Mouse (Mus musculus) myocyte (in vitro differentiated cells): ENCODE data around the gene Fkbp4. TPM values are rescaled to one million over a fixed set of nuclear protein-coding genes. Genes with fewer than 3 reads are reported as not detected.

Experiments
- H3K27me3 ChIP-seq: one replicate; pipeline ENCODE4 v1.6.1; 2011; ENCODE audit not compliant: control insufficient read depth, insufficient read depth, insufficient read length
- H3K36me3 ChIP-seq: one replicate; pipeline ENCODE4 v1.6.1; 2011; ENCODE audit not compliant: control insufficient read depth, insufficient read depth
- H3K4me2 ChIP-seq: one replicate; pipeline ENCODE4 v1.6.1; 2011; ENCODE audit warnings: low read depth, control low read depth
- H3K4me3 ChIP-seq: one replicate; pipeline ENCODE4 v1.5.1; 2011; ENCODE audit warnings: mild to moderate bottlenecking, control low read depth, moderate library complexity
- H3K79me2 ChIP-seq: one replicate; pipeline ENCODE4 v1.6.1; 2011; ENCODE audit not compliant: control insufficient read depth, insufficient read depth
- H3ac ChIP-seq: one replicate; pipeline ENCODE4 v1.6.1; 2011; ENCODE audit not compliant: control insufficient read depth, insufficient read length
- CEBPB ChIP-seq: IDR thresholded peaks from 2 replicates; pipeline ENCODE4 v1.6.1; 2011; ENCODE audit warnings: mild to moderate bottlenecking, moderate library complexity; ENCODE audit not compliant: poor library complexity, insufficient read depth, severe bottlenecking
- E2F4 ChIP-seq: IDR thresholded peaks from one replicate; pipeline ENCODE4 v1.6.1; 2011; ENCODE audit warnings: mild to moderate bottlenecking, control low read depth, moderate library complexity; ENCODE audit not compliant: insufficient read depth
- MAX ChIP-seq: IDR thresholded peaks from one replicate; pipeline ENCODE4 v1.6.1; 2011; ENCODE audit warnings: low read depth, mild to moderate bottlenecking, control low read depth
- MYOD1 ChIP-seq, 3 experiments: IDR thresholded peaks; one replicate each; pipeline ENCODE4 v1.6.1; 2011; ENCODE audit warnings: control low read depth in 2 of 3, low read depth in 2 of 3, mild to moderate bottlenecking in 2 of 3, moderate library complexity in 1 of 3; ENCODE audit not compliant: insufficient read length in 2 of 3, control insufficient read depth in 1 of 3
- MYOG ChIP-seq, 3 experiments: IDR thresholded peaks; one replicate each; pipeline ENCODE4 v1.6.1; 2011; ENCODE audit warnings: control low read depth in 2 of 3, low read depth in 2 of 3, mild to moderate bottlenecking in 2 of 3; ENCODE audit not compliant: insufficient read length in 2 of 3, control insufficient read depth in 1 of 3, insufficient read depth in 1 of 3
- POLR2A ChIP-seq: IDR thresholded peaks from one replicate; pipeline ENCODE4 v1.6.1; 2011; ENCODE audit warnings: low read depth, mild to moderate bottlenecking, control low read depth, moderate library complexity; ENCODE audit not compliant: insufficient read length
- POLR2AphosphoS2 ChIP-seq: IDR thresholded peaks from one replicate; pipeline ENCODE4 v1.6.1; 2011; ENCODE audit warnings: low read depth, control low read depth; ENCODE audit not compliant: insufficient read length
- REST ChIP-seq: IDR thresholded peaks from one replicate; pipeline ENCODE4 v1.6.1; 2011; ENCODE audit warnings: mild to moderate bottlenecking, control low read depth, moderate library complexity; ENCODE audit not compliant: insufficient read depth, insufficient read length
- SRF ChIP-seq: IDR thresholded peaks from one replicate; pipeline ENCODE4 v1.6.1; 2011; ENCODE audit warnings: low read depth; ENCODE audit not compliant: control insufficient read depth, insufficient read length
- TCF12 ChIP-seq: IDR thresholded peaks from one replicate; pipeline ENCODE4 v1.6.1; 2011; ENCODE audit warnings: mild to moderate bottlenecking, control low read depth; ENCODE audit not compliant: poor library complexity, insufficient read depth, severe bottlenecking
- TCF3 ChIP-seq: IDR thresholded peaks from one replicate; pipeline ENCODE4 v1.6.1; 2011; ENCODE audit warnings: low read depth, control low read depth; ENCODE audit not compliant: insufficient read length
- USF1 ChIP-seq: IDR thresholded peaks from one replicate; pipeline ENCODE4 v1.6.1; 2011; ENCODE audit warnings: low read depth, mild to moderate bottlenecking, control low read depth, moderate library complexity
- polyA plus RNA-seq: library from polyadenylated mRNA; unstranded; fragments of >200 nt; fragmentation: generic; extraction: Trizol; gene quantifications from one replicate; pipeline ENCODE4 v1.2.1, GENCODE M21; 2012; ENCODE audit warnings: missing spikeins

The Fkbp4 gene
- polyA plus RNA-seq, 1 experiment: 224 TPM

DNA sequence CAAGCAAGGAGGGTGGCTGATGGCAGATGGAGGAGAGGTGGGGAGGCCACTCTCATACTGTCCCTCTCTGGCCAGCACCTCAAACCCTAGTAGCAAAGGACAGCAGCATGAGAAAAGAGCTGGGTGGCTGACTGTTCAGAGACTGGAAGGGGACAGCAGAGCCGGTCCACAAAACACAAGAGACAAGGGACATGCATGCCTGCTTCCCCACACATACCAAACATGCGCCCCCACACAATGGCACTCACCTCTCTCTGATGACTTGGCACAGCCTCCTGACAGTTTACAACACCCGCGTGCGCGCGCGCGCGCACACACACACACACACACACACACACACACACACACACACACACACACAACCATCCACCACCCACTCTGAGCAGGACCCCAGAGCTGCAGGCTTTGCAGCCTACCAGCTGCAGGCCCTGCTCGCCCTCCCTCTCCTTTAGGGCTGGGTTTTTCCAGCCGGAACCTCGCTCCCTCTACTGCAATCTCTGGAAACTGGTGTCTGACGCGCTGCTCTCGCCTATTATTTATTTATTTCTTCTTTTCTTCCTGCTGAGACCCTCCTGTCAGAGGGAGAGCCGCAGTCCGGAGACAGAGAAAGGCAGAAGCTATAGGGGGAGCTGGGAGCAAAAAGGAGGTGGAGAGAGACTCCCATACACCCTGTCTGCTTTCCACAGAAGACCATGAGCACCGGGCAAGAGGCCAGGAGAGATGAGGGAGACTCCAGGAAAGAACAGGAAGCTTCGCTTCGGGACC lies 38.9 kb downstream of the Fkbp4 start:
- no peaks in the 10 kb centered on the region for H3K36me3 ChIP-seq
- H3K27me3 ChIP-seq: no peaks in the 10 kb centered on the region
- H3K4me2 ChIP-seq: no peak overlapping the region
- H3K4me3 ChIP-seq: no peak overlapping the region
- TF ChIP-seq SRF (no peak), USF1 (no peak), TCF12 (no peak), MAX (no peak), POLR2A (no peak), MYOD1 (IDR thresholded peaks at IDR 0.05; ENCODE audit: control insufficient read depth in 1 of 3, insufficient read length in 2 of 3, low read depth in 2 of 3) (no peak), E2F4 (no peak), REST (no peak), MYOG (IDR thresholded peaks at IDR 0.05; ENCODE audit: control insufficient read depth in 1 of 3, insufficient read depth in 1 of 3, insufficient read length in 2 of 3, low read depth in 2 of 3) (no peak), TCF3 (no peak), POLR2AphosphoS2 (no peak), CEBPB (no peak)
- no peak overlapping the region for H3ac ChIP-seq
- no peaks in the 10 kb centered on the region for H3K79me2 ChIP-seq

GRCm38 (mm10) chr6:128398996-128399395 lies 39.5 kb downstream of the Fkbp4 start, which contains the start of gene Nrip2:
Gene Nrip2, plus strand, starts transcription at chr6:128399296.
- no peak within 1 kb of the TSS for H3ac ChIP-seq
- no peaks in the 10 kb centered on the region for H3K36me3 ChIP-seq
- H3K79me2 ChIP-seq: no peaks in the 10 kb centered on the region
- no peaks in the 10 kb centered on the region for H3K27me3 ChIP-seq
- TF ChIP-seq TCF3 (no peak), E2F4 (no peak), USF1 (no peak)
- H3K4me3 ChIP-seq: no peak within 1 kb of the TSS
- no peak within 1 kb of the TSS for H3K4me2 ChIP-seq

DNA sequence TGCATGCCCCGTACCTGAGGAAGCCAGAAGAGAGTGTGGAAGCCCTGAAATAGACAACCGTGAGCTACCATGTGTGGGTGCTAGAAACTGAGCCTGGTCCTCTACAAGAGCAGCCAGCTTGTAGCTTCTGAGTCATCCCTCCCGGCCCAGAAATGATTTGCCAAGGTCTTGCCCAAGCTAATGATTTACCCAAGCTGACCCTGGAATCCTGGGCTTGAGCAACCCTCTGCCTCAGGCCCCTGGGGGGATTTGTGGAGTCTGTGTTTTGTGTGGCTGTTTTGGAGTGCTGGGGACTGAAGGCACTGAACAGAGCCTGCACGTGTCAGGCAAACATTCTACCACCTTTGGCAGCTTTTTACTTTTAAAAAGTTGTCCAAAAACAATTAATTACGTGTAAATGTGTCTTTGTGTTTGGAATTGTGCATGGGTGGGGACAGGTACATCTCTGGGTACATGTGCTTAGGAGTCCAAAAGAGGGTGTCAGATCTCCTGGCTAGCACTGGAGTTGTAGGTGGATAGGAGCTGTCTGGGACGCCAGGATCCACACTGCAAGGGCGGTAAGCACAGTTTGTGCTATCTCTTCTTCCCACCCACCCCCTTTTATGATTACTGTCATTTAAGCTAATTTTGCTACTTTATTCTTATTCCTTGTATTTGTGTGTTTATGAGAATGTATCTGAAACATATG lies 40.8 kb downstream of the Fkbp4 start:
- Histone ChIP-seq H3K4me3 (no peak overlapping the region), H3K79me2 (no peaks in the 10 kb centered on the region), H3K36me3 (no peaks in the 10 kb centered on the region), H3K27me3 (no peaks in the 10 kb centered on the region), H3ac (no peak overlapping the region), H3K4me2 (no peak overlapping the region)
- TF ChIP-seq TCF12 (no peak), USF1 (no peak), POLR2AphosphoS2 (no peak), REST (no peak), E2F4 (no peak), MYOG (IDR thresholded peaks at IDR 0.05; ENCODE audit: control insufficient read depth in 1 of 3, insufficient read depth in 1 of 3, insufficient read length in 2 of 3, low read depth in 2 of 3) (no peak), CEBPB (no peak), MAX (no peak), MYOD1 (IDR thresholded peaks at IDR 0.05; ENCODE audit: control insufficient read depth in 1 of 3, insufficient read length in 2 of 3, low read depth in 2 of 3) (no peak), SRF (no peak)

DNA sequence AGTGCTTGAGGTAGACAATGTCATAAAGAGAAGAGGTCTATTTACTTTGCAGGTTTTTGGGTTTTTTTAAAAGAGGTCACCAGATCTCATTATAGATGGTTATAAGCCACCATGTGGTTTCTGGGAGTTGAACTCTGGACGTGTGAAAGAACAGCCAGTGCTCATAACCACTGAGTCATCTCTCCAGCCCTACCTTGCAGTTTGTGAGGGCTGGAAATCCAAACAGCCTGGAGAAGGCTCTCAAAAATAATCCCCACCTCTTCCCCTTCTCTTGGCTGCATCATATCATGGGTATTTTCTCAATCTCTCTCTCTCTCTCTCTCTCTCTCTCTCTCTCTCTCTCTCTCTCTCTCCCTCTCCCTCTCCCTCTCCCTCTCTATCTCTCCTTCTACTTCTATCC lies 47.8 kb downstream of the Fkbp4 start:
- no peaks in the 10 kb centered on the region for H3K79me2 ChIP-seq
- no peak overlapping the region for H3ac ChIP-seq
- TF ChIP-seq MAX (no peak), POLR2A (no peak), TCF12 (no peak), REST (no peak), CEBPB (no peak), USF1 (no peak), MYOG (IDR thresholded peaks at IDR 0.05; ENCODE audit: control insufficient read depth in 1 of 3, insufficient read depth in 1 of 3, insufficient read length in 2 of 3, low read depth in 2 of 3) (no peak), MYOD1 (IDR thresholded peaks at IDR 0.05; ENCODE audit: control insufficient read depth in 1 of 3, insufficient read length in 2 of 3, low read depth in 2 of 3) (no peak), POLR2AphosphoS2 (no peak), SRF (no peak), E2F4 (no peak), TCF3 (no peak)

More for the DNA sequence above, 47.8 kb downstream of the Fkbp4 start:
- Histone ChIP-seq H3K4me2 (no peak overlapping the region), H3K36me3 (no peaks in the 10 kb centered on the region), H3K4me3 (no peak overlapping the region), H3K27me3 (no peaks in the 10 kb centered on the region)
